Mouse (Mus musculus) small intestine, adult 2 months (tissue): ENCODE measurements around the gene Usp16.

Experiments
- CTCF ChIP-seq: fragments of 200-500 bp; IDR thresholded peaks from 2 replicates; pipeline ENCODE4 v1.5.1; 2012; ENCODE audit warnings: low read depth, mild to moderate bottlenecking, control low read depth, inconsistent platforms, low read length, moderate library complexity, mixed read lengths; ENCODE audit not compliant: insufficient replicate concordance, insufficient read length; ENCODE audit errors: extremely low read depth
- POLR2A ChIP-seq: fragments of 200-500 bp; IDR thresholded peaks from 2 replicates; pipeline ENCODE4 v1.6.1; 2012; ENCODE audit warnings: low read depth, mild to moderate bottlenecking, control low read depth, inconsistent platforms, low read length, moderate library complexity

GRCm38 (mm10) chr16:87432033-87432814, 22.3 kb upstream of the Usp16 start, which contains the start of gene Ltn1:
- TF ChIP-seq CTCF (no peak), POLR2A (peak; percentile 50; the same call in 1 of the 2 replicates)
